Mouse (Mus musculus) heart, embryonic 16.5 days (tissue): ENCODE results near the gene Myl10. TPM values are rescaled to one million over a fixed set of nuclear protein-coding genes. Genes with fewer than 3 reads are reported as not detected.

Source experiments
- ATAC-seq: fragments of 200-750 bp; cut with Nextera tagmentation; replicated peaks from 2 replicates; pipeline ENCODE4 v1.8.0; 2017; ENCODE audit warnings: moderate number of reproducible peaks; ENCODE audit not compliant: insufficient read depth, low FRiP score; ENCODE audit errors: extremely low read depth
- H3K27ac ChIP-seq: fragments of 300-500 bp; sonication (generic); 2 replicates; pipeline ENCODE4 v1.5.1; 2014; ENCODE audit warnings: mild to moderate bottlenecking, low read length, control low read depth, moderate library complexity
- H3K27me3 ChIP-seq: fragments of 300-500 bp; sonication (generic); 2 replicates; pipeline ENCODE4 v1.6.1; 2014; ENCODE audit warnings: low read length, mixed read lengths; ENCODE audit not compliant: control insufficient read depth, insufficient read depth
- H3K36me3 ChIP-seq: fragments of 300-500 bp; sonication (generic); 2 replicates; pipeline ENCODE4 v1.6.1; 2014; ENCODE audit not compliant: control insufficient read depth, insufficient read depth
- H3K4me1 ChIP-seq: fragments of 300-500 bp; sonication (generic); 2 replicates; pipeline ENCODE4 v1.6.1; 2014; ENCODE audit warnings: low read length, mixed read lengths; ENCODE audit not compliant: control insufficient read depth, insufficient read depth
- H3K4me2 ChIP-seq: fragments of 300-500 bp; sonication (generic); 2 replicates; pipeline ENCODE4 v1.6.1; 2014; ENCODE audit warnings: low read depth, mild to moderate bottlenecking, control low read depth, low read length
- H3K4me3 ChIP-seq: fragments of 300-500 bp; sonication (generic); 2 replicates; pipeline ENCODE4 v1.5.1; 2014; ENCODE audit warnings: mild to moderate bottlenecking, control low read depth, low read length
- H3K9ac ChIP-seq: fragments of 300-500 bp; sonication (generic); 2 replicates; pipeline ENCODE4 v1.6.1; 2014; ENCODE audit warnings: low read length, control low read depth
- H3K9me3 ChIP-seq: fragments of 300-500 bp; sonication (generic); replicated peaks from 2 replicates; pipeline ENCODE4 v1.6.1; 2016; ENCODE audit warnings: low read length; ENCODE audit not compliant: control insufficient read depth
- WGBS: fragments of 180-500 bp; shearing (Covaris S2); extraction: QIAGEN DNeasy Blood & Tissue Kit; methylation state at CpG from one replicate; pipeline ENCODE4 v1.1.7; 2014; 5-methylcytosine and 5-hydroxymethylcytosine counted together
- polyA plus RNA-seq: library from polyadenylated mRNA; unstranded; fragments of >200 nt; fragmentation: Nextera tagmentation; extraction: Ambion mirVana; gene quantifications from 2 replicates; pipeline ENCODE4 v1.2.1, GENCODE M21; 2015

The Myl10 gene
- polyA plus RNA-seq, 1 experiment from 2014 or later: 5.1 TPM

DNA sequence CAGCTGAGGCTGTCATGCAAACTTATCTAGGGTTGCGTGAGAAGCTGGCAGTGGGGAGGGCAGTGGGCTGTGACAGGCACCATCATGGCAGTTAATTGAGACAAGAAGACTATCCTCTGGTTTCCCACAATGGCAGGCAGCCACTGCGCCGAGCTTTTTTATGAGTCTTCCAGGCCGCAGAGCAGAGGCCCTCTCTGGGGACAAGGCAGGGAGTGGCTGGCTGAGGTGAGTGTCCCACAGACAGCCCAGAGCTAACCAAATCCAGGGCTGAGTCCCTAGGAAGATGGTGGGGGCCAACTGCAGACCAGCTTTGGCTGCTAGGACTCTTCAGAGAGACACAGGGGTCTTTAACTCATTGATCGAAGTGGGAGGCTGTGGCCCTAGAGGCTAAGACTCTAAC, 3.6 kb downstream of the Myl10 start:
- no peak overlapping the region for H3K4me3 ChIP-seq
- no peak overlapping the region for H3K27ac ChIP-seq
- H3K36me3 ChIP-seq: no peaks in the 10 kb centered on the region
- no peak overlapping the region for H3K9ac ChIP-seq
- no peak overlapping the region for H3K4me2 ChIP-seq
- H3K4me1 ChIP-seq: no peaks in the 10 kb centered on the region
- no peak for ATAC-seq
- H3K27me3 ChIP-seq: no peaks in the 10 kb centered on the region
- H3K9me3 ChIP-seq: no peaks in the 10 kb centered on the region
- WGBS: 76% methylated on average over 5 of the region's 5 CpGs

GRCm38 (mm10) chr5:136697618-136698017, 4.7 kb downstream of the Myl10 start:
- Histone ChIP-seq H3K27ac (no peak overlapping the region), H3K9ac (no peak overlapping the region), H3K9me3 (no peaks in the 10 kb centered on the region), H3K4me1 (no peaks in the 10 kb centered on the region), H3K4me3 (no peak overlapping the region), H3K36me3 (no peaks in the 10 kb centered on the region), H3K27me3 (no peaks in the 10 kb centered on the region), H3K4me2 (no peak overlapping the region)
- 69% methylated on average over 9 of the region's 9 CpGs for WGBS
- no peak for ATAC-seq

DNA sequence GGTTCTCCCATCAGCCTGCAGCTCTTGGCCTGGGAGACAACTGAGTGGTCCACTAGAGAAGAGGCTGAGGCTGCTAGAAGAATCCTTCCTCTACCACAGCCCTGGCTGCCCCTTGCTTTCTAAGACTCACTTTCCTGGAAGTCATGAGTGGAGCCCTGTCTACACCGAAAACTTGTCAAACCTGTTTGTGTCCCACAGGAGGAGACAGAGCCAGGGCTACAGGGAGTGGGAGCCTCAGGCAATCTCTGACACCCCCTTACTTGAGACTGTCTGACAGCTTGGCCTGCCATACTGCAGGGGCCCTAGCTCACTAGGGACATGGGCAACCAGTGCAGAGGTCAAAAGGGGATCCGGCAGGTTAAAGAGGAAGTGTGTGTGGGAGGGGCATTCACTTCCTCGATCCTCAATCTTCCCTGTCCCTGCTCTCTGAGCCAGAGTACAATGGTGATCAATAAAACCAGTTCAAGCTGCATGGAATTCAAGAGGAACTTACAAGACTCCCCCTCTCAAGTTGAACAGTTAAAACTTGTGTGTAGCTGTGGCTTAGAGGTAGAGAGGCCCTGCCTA, 9.3 kb downstream of the Myl10 start:
- no peak overlapping the region for H3K4me2 ChIP-seq
- ATAC-seq: no peak
- peaks cover 3% of the 10 kb centered on the region; the same call in 1 of the 2 replicates for H3K9me3 ChIP-seq
- H3K9ac ChIP-seq: no peak overlapping the region
- H3K4me1 ChIP-seq: no peaks in the 10 kb centered on the region
- WGBS: 53% methylated on average over 3 of the region's 3 CpGs
- no peaks in the 10 kb centered on the region for H3K27me3 ChIP-seq
- no peak overlapping the region for H3K27ac ChIP-seq
- H3K36me3 ChIP-seq: no peaks in the 10 kb centered on the region
- H3K4me3 ChIP-seq: no peak overlapping the region

DNA sequence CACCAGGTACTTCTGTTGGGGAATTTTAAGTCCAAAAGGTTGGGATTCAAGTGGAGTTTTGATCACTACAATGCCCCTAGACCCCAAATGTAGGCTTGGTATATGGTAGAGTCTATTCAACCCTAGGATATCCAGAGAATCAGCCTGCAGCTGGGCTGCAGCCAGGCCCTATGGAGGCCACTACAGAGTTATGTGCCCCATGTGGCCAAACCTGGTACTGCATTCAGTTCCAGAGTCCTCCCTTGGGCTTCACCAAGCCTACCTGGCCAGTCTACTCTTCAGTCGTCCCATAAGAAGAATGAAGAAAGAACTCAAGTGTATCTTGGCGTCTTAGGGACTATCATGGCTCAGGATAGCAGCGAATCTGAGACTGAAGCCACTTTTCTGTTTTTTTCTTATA, 10.8 kb downstream of the Myl10 start:
- Histone ChIP-seq H3K9me3 (peaks cover 3% of the 10 kb centered on the region; the same call in 1 of the 2 replicates), H3K27me3 (no peaks in the 10 kb centered on the region), H3K4me2 (no peak overlapping the region), H3K36me3 (no peaks in the 10 kb centered on the region), H3K4me3 (no peak overlapping the region), H3K9ac (no peak overlapping the region), H3K4me1 (no peaks in the 10 kb centered on the region), H3K27ac (no peak overlapping the region)
- no peak; the same call in 1 of the 2 replicates for ATAC-seq
- WGBS: 40% methylated on average over 3 of the region's 3 CpGs

DNA sequence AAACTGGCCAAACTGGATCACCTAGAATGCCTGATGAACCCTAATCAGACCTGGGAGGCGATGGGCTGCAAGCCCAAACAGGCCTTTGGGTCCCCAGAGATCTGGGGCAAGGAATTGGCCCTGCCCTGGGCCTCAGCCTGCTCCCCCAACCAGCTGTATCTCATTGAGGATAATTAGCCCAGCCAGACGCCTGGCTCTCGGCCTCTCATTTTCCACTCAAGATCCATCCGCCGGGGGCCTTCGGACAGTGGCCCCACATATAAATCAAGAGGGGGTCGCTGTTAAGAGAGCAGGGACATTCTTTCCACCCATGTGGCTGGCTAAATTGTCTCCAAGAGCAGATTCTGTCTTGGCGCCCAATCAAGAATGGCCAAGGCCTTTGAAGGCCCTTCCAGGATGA, 11.2 kb downstream of the Myl10 start:
- Histone ChIP-seq H3K4me2 (no peak overlapping the region), H3K9ac (no peak overlapping the region), H3K27ac (no peak overlapping the region), H3K4me3 (no peak overlapping the region), H3K36me3 (no peaks in the 10 kb centered on the region), H3K9me3 (peaks cover 3% of the 10 kb centered on the region; the same call in 1 of the 2 replicates), H3K4me1 (no peaks in the 10 kb centered on the region), H3K27me3 (no peaks in the 10 kb centered on the region)
- peak; percentile 31; the same call in 1 of the 2 replicates for ATAC-seq
- WGBS: 85% methylated on average over 8 of the region's 8 CpGs

GRCm38 (mm10) chr5:136705532-136705931, 12.6 kb downstream of the Myl10 start:
- Histone ChIP-seq H3K4me3 (no peak overlapping the region), H3K27me3 (no peaks in the 10 kb centered on the region), H3K9ac (no peak overlapping the region), H3K4me1 (peaks cover under 1% of the 10 kb centered on the region; the same call in 1 of the 2 replicates), H3K27ac (no peak overlapping the region), H3K9me3 (peaks cover 3% of the 10 kb centered on the region; the same call in 1 of the 2 replicates), H3K36me3 (no peaks in the 10 kb centered on the region), H3K4me2 (no peak overlapping the region)
- WGBS: 94% methylated on average over 3 of the region's 3 CpGs
- ATAC-seq: no peak

DNA sequence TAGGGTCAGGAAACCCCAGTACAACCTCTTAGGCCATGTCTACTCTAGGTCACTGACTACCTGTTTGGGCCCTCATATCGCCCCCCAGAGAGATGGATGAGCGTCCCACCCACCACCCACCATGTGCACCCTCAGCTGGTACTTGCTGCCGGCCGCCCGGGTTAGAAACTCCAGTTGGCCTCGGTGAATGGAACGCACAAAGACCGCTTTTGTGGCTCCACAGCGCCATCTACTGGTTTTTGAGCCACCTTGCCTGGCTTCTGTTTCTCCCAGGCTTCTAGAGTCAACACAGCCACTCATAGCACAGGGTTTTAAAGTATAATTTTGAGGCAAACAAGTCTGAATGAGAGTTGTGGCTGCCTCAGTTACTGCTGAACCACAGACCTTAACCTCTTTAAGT, 13.9 kb downstream of the Myl10 start:
- no peaks in the 10 kb centered on the region for H3K27me3 ChIP-seq
- no peak; the same call in 1 of the 2 replicates for ATAC-seq
- peaks cover 3% of the 10 kb centered on the region; the same call in 1 of the 2 replicates for H3K9me3 ChIP-seq
- no peak overlapping the region for H3K27ac ChIP-seq
- peaks cover 4% of the 10 kb centered on the region for H3K4me1 ChIP-seq
- H3K4me3 ChIP-seq: no peak overlapping the region
- no peak overlapping the region for H3K9ac ChIP-seq
- no peaks in the 10 kb centered on the region for H3K36me3 ChIP-seq
- 3% methylated on average over 9 of the region's 9 CpGs for WGBS
- H3K4me2 ChIP-seq: no peak overlapping the region

GRCm38 (mm10) chr5:136708116-136708515, 15.2 kb downstream of the Myl10 start:
- no peak overlapping the region for H3K4me2 ChIP-seq
- no peaks in the 10 kb centered on the region for H3K27me3 ChIP-seq
- ATAC-seq: no peak
- H3K9me3 ChIP-seq: peaks cover 3% of the 10 kb centered on the region; the same call in 1 of the 2 replicates
- 72% methylated on average over 12 of the region's 12 CpGs for WGBS
- no peak overlapping the region for H3K9ac ChIP-seq
- H3K4me1 ChIP-seq: peaks cover 4% of the 10 kb centered on the region
- H3K27ac ChIP-seq: no peak overlapping the region
- H3K36me3 ChIP-seq: no peaks in the 10 kb centered on the region
- H3K4me3 ChIP-seq: no peak overlapping the region

- WGBS: 44% methylated on average over 4 of the region's 4 CpGs
- no peak overlapping the region for H3K4me2 ChIP-seq
- H3K9ac ChIP-seq: no peak overlapping the region
- no peak for ATAC-seq
- peaks cover 10% of the 10 kb centered on the region for H3K27me3 ChIP-seq
- no peak overlapping the region for H3K4me3 ChIP-seq
- peaks cover 4% of the 10 kb centered on the region for H3K4me1 ChIP-seq
- 0 out of 2 replicates have a peak, but pooled peaks cover under 1% of the 10 kb centered on the region for H3K9me3 ChIP-seq
- H3K36me3 ChIP-seq: no peaks in the 10 kb centered on the region
- H3K27ac ChIP-seq: no peak overlapping the region
Measured at GRCm38 (mm10) chr5:136710742-136711141, 17.8 kb downstream of the Myl10 start.
